Mouse (Mus musculus) midbrain, embryonic 13.5 days (tissue): ENCODE results near the gene Helz. TPM values are rescaled to one million over a fixed set of nuclear protein-coding genes. Genes with fewer than 3 reads are reported as not detected.

Experiments
- ATAC-seq: fragments of 200-750 bp; cut with Nextera tagmentation; 2 replicates; pipeline ENCODE4 v1.8.0; 2017; ENCODE audit warnings: mild to moderate bottlenecking, moderate TSS enrichment, moderate library complexity
- H3K27ac ChIP-seq: fragments of 300-500 bp; sonication (generic); 2 replicates; pipeline ENCODE4 v1.5.1; 2015; ENCODE audit warnings: inconsistent platforms, mild to moderate bottlenecking, moderate library complexity
- H3K27me3 ChIP-seq: fragments of 300-500 bp; sonication (generic); 2 replicates; pipeline ENCODE4 v1.6.1; 2015; ENCODE audit warnings: mild to moderate bottlenecking, inconsistent platforms
- H3K36me3 ChIP-seq: fragments of 300-500 bp; sonication (generic); 2 replicates; pipeline ENCODE4 v1.6.1; 2015; ENCODE audit warnings: mild to moderate bottlenecking, inconsistent platforms
- H3K4me1 ChIP-seq: fragments of 300-500 bp; sonication (generic); replicated peaks from 2 replicates; pipeline ENCODE4 v1.6.1; 2015; ENCODE audit warnings: inconsistent platforms
- H3K4me2 ChIP-seq: fragments of 300-500 bp; sonication (generic); replicated peaks from 2 replicates; pipeline ENCODE4 v1.6.1; 2015; ENCODE audit warnings: moderate library complexity, mild to moderate bottlenecking, inconsistent platforms
- H3K4me3 ChIP-seq: fragments of 300-500 bp; sonication (generic); replicated peaks from 2 replicates; pipeline ENCODE4 v1.5.1; 2015; ENCODE audit warnings: mild to moderate bottlenecking, inconsistent platforms
- H3K9ac ChIP-seq: fragments of 300-500 bp; sonication (generic); replicated peaks from 2 replicates; pipeline ENCODE4 v1.6.1; 2015; ENCODE audit warnings: mild to moderate bottlenecking, inconsistent platforms
- H3K9me3 ChIP-seq: fragments of 300-500 bp; sonication (generic); 2 replicates; pipeline ENCODE4 v1.6.1; 2016; ENCODE audit warnings: mild to moderate bottlenecking, inconsistent platforms
- WGBS: fragments of 180-500 bp; shearing (Covaris S2); methylation state at CpG from one replicate; pipeline ENCODE4 v1.1.7; 2015; 5-methylcytosine and 5-hydroxymethylcytosine counted together
- polyA plus RNA-seq: library from polyadenylated mRNA; unstranded; fragments of >200 nt; fragmentation: Nextera tagmentation; extraction: Ambion mirVana; gene quantifications from 2 replicates; pipeline ENCODE4 v1.2.1, GENCODE M21; 2015

The Helz gene
- polyA plus RNA-seq, 1 experiment from 2014 or later: 18.4 TPM

DNA sequence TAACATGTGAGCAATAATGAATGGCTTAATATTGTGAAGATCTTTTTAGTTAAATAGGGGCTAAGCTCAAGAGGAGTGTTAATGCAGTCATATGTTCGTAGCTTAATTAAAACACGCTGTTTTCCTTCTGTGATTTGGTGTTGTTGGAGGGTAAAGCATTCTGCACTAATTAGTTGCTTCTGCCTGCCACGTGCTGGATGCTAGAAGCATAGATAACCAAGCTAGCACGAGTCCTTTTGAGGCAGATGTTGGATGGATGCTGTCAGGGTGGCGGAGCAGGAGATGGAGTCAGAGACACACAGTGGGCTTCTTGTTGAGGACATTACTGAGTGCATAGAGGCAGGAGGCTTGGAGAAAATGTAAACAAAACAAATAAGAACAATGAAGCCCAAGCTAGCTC, 109.4 kb downstream of the Helz start:
- H3K27ac ChIP-seq: no peak overlapping the region
- H3K36me3 ChIP-seq: peaks cover 44% of the 10 kb centered on the region
- H3K27me3 ChIP-seq: no peaks in the 10 kb centered on the region
- WGBS: 85% methylated on average over 5 of the region's 5 CpGs
- no peak overlapping the region for H3K4me3 ChIP-seq
- ATAC-seq: no peak
- no peaks in the 10 kb centered on the region for H3K4me1 ChIP-seq
- no peaks in the 10 kb centered on the region for H3K9me3 ChIP-seq
- no peak overlapping the region for H3K4me2 ChIP-seq
- H3K9ac ChIP-seq: no peak overlapping the region

DNA sequence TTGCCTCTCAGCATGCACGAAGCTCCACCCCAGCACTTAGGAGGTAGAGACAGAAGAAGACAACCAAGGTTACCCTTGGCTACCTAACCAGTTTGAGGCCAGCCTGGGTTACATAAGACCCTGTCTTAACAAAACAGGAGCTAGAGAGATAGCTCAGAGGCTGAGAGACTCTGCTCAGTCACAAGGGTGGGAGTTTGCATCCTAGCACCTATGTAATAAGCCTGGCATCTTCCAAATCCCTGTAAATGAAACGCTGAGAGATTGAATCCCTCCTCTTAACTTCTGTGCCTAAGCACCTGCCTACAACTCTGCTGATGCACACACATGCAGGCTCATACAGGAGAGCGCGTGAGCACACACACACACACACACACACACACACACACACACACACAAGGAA, 112.7 kb downstream of the Helz start:
- Histone ChIP-seq H3K4me3 (no peak overlapping the region), H3K27me3 (no peaks in the 10 kb centered on the region), H3K36me3 (peaks cover 61% of the 10 kb centered on the region), H3K4me1 (no peaks in the 10 kb centered on the region), H3K9me3 (no peaks in the 10 kb centered on the region), H3K9ac (no peak overlapping the region), H3K4me2 (no peak overlapping the region), H3K27ac (no peak overlapping the region)
- 94% methylated on average over 4 of the region's 4 CpGs for WGBS
- ATAC-seq: no peak

DNA sequence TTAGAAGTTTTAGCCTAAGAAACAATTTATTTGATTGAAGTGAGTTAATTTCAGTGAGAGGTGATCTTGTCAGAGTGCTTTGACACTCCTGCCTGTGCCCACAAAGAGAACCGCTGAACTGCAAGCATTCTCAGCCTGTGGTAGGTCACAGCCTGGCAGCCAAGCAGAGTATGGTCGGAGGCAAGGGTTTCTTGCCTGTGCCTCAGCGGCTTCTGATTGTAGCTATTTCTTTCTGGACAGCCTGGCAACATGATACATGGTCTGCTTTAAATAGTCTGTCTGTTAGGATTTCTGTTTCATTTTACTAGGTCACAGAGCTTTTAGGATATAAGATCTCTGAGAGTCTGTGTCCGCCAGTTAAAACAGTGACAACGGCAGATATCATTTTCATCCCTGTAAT, 114.9 kb downstream of the Helz start:
- Histone ChIP-seq H3K4me2 (no peak overlapping the region), H3K36me3 (peaks cover 70% of the 10 kb centered on the region), H3K4me3 (no peak overlapping the region), H3K4me1 (no peaks in the 10 kb centered on the region), H3K27me3 (no peaks in the 10 kb centered on the region), H3K9me3 (no peaks in the 10 kb centered on the region), H3K9ac (no peak overlapping the region), H3K27ac (no peak overlapping the region)
- WGBS: 81% methylated on average over 5 of the region's 5 CpGs
- ATAC-seq: no peak

DNA sequence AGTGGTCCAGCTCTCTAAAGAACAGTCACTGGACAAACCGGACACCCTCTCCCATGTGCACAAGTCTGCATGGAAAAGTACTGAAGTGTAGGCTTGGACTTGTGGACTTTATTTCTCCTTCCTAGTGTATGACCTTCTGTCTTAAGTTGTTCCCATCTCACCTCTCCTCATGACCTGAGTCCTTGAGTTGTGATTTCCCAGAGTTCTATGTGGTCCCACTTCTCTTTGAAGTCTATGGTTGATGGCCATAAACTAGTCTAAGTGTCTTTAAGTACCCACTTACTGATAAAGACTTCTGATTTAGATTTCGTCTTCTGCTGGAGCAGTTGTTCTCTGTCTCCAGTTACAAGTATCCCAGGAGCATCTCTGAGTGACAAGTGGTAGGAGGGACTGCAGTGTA, 119.8 kb downstream of the Helz start:
- H3K9ac ChIP-seq: no peak overlapping the region
- H3K27ac ChIP-seq: no peak overlapping the region
- WGBS: 80% methylated on average over 2 of the region's 2 CpGs
- no peak overlapping the region for H3K4me2 ChIP-seq
- no peak for ATAC-seq
- H3K9me3 ChIP-seq: no peaks in the 10 kb centered on the region
- H3K4me3 ChIP-seq: no peak overlapping the region
- peaks cover 82% of the 10 kb centered on the region for H3K36me3 ChIP-seq
- no peaks in the 10 kb centered on the region for H3K27me3 ChIP-seq
- no peaks in the 10 kb centered on the region for H3K4me1 ChIP-seq

DNA sequence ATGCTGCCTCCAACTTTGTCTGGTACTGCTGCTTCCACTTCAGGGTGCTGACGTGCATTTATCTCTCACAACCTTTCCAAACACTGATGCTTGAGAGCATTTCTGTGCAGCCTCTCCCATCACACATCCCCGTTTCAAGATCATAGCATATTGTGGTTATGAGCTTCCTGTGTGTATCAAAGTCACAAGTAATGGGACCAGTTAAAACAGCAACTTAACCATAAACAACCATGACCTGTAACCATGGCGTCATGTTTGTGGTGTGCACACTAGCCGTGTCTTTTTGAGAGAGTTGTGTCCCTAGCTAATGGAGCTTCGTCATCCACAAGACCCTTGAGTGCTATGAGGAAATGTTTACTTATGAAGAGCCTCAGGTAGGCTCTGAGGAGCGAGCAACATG, 120.5 kb downstream of the Helz start:
- WGBS: 95% methylated on average over 6 of the region's 6 CpGs
- H3K9me3 ChIP-seq: no peaks in the 10 kb centered on the region
- ATAC-seq: no peak
- H3K4me3 ChIP-seq: no peak overlapping the region
- no peaks in the 10 kb centered on the region for H3K4me1 ChIP-seq
- H3K4me2 ChIP-seq: no peak overlapping the region
- H3K27me3 ChIP-seq: no peaks in the 10 kb centered on the region
- peaks cover 82% of the 10 kb centered on the region for H3K36me3 ChIP-seq
- no peak overlapping the region for H3K9ac ChIP-seq
- H3K27ac ChIP-seq: no peak overlapping the region

DNA sequence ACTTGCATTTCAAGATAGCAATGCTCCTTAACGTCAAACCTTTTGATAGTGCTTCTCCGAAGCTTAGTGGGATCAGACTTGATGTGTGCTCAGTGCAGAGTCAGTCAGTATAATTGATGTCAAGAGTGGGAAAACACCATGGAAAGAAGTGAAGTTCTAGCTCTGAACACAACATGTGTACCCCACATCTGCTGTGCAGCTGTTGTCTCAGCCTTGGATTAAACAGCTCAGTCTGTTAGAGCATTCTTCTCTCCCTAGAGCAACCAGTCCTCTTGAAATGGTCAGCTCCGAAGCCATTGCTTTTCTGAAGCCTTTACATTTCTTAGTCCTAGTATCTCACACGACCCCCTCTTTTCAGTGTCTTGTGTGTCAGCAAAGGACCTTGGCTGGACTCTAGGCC, 121.2 kb downstream of the Helz start:
- 86% methylated on average over 4 of the region's 4 CpGs for WGBS
- Histone ChIP-seq H3K4me2 (no peak overlapping the region), H3K4me1 (no peaks in the 10 kb centered on the region), H3K9me3 (no peaks in the 10 kb centered on the region), H3K27ac (no peak overlapping the region), H3K4me3 (no peak overlapping the region), H3K9ac (no peak overlapping the region), H3K27me3 (no peaks in the 10 kb centered on the region), H3K36me3 (peaks cover 82% of the 10 kb centered on the region)
- ATAC-seq: no peak

DNA sequence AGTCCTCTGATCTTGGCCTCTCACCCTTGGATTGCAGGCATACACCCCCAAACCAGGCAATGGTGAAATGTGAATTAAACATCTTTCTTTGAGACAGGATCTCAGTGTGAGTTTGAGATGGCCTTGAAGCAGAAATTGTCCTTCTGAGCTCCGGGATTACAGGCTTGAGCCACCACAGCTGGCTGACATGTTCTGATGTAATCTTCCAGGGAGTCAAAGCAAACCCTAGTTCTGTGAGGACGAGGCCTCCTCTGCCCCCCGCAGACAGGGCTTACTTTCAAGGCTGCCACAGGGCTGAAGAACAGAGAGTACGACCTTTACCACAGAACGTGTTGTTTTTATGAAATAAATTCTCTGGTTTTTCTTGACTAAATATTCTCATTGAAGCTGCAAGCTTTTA, 126.3 kb downstream of the Helz start:
- Histone ChIP-seq H3K9ac (no peak overlapping the region), H3K9me3 (no peaks in the 10 kb centered on the region), H3K27ac (no peak overlapping the region), H3K4me1 (peaks cover 16% of the 10 kb centered on the region), H3K27me3 (no peaks in the 10 kb centered on the region), H3K36me3 (peaks cover 53% of the 10 kb centered on the region), H3K4me3 (no peak overlapping the region), H3K4me2 (no peak overlapping the region)
- no peak for ATAC-seq
- 77% methylated on average over 5 of the region's 5 CpGs for WGBS

DNA sequence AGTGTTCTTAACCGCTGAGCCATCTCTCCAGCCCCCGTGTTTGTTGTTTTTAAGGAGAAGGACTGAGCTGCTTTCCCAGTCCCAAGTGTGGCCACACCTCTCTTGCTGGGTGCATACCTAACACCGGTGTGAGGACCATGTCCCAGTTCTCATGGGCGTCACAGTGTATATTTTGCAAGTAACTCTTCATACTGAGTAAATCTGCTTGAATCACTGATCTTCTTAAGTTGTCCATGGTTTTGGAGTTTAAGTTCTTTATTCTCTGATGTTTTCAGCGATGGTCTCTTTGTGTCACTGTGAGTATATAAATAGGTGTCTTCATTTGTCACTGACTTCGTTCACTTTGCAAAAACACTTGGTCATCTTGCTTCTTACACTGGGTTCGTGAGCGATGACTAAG, 126.9 kb downstream of the Helz start:
- Histone ChIP-seq H3K27me3 (no peaks in the 10 kb centered on the region), H3K9ac (no peak overlapping the region), H3K4me3 (no peak overlapping the region), H3K4me2 (no peak overlapping the region), H3K36me3 (peaks cover 49% of the 10 kb centered on the region), H3K9me3 (no peaks in the 10 kb centered on the region), H3K27ac (no peak overlapping the region), H3K4me1 (peaks cover 16% of the 10 kb centered on the region)
- 92% methylated on average over 8 of the region's 8 CpGs for WGBS
- no peak for ATAC-seq

DNA sequence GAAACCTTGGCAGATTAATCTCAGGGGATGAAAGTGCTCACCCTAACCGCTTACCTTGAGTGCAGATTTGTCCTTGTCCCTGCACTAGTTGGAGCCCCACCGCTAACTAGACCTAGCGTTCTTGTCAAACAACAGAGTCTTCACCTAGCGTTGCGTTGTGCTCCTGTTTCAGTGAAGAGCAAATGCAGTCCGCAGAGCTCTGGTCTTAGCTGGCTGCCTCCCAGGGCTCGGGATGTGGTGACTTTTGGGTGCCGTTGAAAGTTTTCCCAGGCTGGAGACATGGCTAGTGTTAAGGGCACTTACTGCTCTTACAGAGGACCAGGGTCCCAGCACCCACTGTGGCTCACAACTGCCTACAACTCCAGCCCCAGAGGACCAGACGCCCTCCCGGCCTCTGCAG, 127.5 kb downstream of the Helz start:
- H3K27ac ChIP-seq: no peak overlapping the region
- no peak overlapping the region for H3K4me2 ChIP-seq
- ATAC-seq: no peak
- no peak overlapping the region for H3K9ac ChIP-seq
- no peaks in the 10 kb centered on the region for H3K9me3 ChIP-seq
- peaks cover 16% of the 10 kb centered on the region for H3K4me1 ChIP-seq
- H3K36me3 ChIP-seq: peaks cover 43% of the 10 kb centered on the region
- no peaks in the 10 kb centered on the region for H3K27me3 ChIP-seq
- 83% methylated on average over 10 of the region's 10 CpGs for WGBS
- no peak overlapping the region for H3K4me3 ChIP-seq

DNA sequence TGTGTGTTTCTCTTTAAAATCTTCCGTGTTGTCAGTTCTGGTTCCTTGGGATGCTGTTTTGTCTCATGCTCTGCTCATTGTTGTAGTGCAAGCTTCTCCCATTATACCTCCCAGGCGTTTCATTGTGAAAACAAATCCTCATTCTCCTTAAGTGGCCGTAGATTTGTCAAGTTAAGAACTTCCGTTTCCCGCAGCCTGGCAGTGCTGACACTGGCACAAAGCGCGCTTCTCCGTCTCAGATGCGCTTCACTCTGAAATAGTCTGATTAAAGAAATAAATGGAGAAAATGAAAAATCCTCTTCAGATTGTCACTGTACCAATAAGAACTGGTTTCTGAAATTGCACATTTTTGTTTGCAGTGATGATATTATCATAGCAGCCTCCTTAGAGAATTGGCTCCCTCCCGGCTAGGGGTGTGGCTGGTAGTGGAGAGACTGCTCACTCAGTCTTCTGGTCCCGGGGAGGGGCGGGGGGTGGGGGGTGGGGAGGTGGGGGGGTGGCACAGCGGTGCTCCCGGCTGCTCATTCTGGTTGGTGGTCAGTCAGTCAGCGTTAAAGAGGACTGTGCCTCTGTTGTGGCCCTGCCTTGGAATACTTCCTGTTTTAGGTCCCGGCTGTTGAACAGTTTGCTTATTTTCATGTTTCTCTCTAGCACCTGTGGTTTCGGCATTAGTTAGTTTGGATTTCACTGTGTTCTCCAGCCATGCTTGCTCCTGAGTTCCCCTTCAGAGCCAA, 128.6 kb downstream of the Helz start:
- no peak overlapping the region for H3K4me3 ChIP-seq
- no peaks in the 10 kb centered on the region for H3K27me3 ChIP-seq
- peaks cover 21% of the 10 kb centered on the region for H3K4me1 ChIP-seq
- WGBS: 35% methylated on average over 16 of the region's 17 CpGs
- peaks cover 32% of the 10 kb centered on the region for H3K36me3 ChIP-seq
- no peaks in the 10 kb centered on the region for H3K9me3 ChIP-seq
- no peak overlapping the region for H3K9ac ChIP-seq
- peak overlapping the region; percentile 27 for H3K27ac ChIP-seq
- H3K4me2 ChIP-seq: peak overlapping the region; percentile 35
- peak; percentile 40; the same call in 1 of the 2 replicates for ATAC-seq

DNA sequence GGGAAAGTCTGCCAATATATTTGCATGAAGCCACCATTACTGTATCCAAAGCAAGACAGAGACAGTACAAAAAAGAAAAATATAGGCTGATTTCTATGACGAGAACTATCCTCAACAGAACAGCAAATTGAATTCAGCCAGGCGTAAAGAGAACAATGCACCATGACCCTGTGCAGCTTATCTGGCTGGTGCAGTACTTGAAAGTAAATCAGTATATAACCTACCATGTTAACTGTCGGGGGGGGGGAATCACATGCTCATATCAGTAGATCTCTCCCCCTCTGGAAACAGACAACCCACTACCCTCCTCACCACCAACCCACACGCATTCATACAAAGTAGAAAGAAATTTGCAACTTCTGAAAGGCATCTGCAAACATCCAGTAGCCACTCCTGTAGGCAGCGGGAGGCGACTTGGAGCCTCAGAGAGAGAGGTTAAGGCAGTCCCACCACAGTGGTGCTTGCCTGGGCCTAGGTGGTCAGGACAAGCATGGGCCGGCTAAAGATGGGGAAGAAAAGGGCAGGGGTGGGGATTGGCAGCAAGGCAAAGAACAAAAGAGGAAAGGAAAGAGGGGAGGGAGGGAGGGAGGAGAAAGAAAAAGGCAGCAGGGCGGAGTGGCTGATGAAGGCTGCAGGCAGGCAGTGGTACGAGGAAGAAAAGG, 135.1 kb downstream of the Helz start:
- no peak overlapping the region for H3K4me3 ChIP-seq
- peak; percentile 75 for ATAC-seq
- 0 out of 2 replicates have a peak overlapping the region, but pooled peaks have one; percentile 2 for H3K9ac ChIP-seq
- H3K27ac ChIP-seq: peak overlapping the region; percentile 74
- H3K4me1 ChIP-seq: peaks cover 35% of the 10 kb centered on the region
- H3K27me3 ChIP-seq: no peaks in the 10 kb centered on the region
- peaks cover 18% of the 10 kb centered on the region for H3K36me3 ChIP-seq
- WGBS: 22% methylated on average over 9 of the region's 9 CpGs
- H3K9me3 ChIP-seq: no peaks in the 10 kb centered on the region
- 0 out of 2 replicates have a peak overlapping the region, but pooled peaks have one; percentile 2 for H3K4me2 ChIP-seq

DNA sequence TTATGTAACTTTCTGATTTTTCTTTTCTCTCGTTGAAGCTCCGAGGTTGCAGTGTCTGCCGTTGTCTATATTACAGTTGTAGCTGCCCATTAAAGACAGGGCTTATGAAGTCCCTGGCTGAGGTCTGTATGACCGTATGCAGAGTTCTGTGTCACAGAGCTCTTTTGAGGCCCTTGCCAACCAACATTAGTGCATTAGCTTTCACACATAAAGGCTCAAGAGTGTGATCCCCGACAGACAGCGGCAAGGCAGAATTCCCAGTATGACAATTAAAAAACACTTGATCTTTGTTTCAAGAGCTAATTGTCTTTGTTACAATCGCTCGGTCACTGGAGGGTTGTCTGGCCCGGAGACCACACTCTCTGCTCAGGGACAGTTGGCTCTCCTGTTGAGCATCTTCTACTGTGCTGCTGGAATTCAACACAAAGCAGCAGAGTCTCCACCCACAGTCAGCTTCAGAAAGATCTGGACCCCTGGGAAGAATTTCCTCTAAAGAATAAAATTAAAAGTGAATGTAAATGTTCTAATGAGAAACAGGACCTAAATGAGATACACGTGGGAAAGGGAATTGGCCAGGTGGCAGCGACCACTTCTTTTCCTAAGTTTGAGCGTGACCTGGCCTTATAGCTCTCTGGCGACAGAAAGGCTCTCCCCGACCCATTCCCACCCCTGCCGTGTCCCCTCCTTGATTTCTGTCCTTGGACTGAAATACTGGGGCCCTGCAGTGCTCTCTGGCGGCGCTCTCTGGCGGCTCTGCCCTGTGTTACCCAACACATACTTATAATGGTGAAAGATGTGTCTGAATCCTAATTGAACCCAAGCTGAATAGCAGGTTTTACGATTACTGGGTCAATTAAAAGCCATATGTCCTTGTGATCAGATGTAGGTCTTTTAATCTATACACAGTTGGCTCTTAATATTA, 136.1 kb downstream of the Helz start:
- 51% methylated on average over 19 of the region's 19 CpGs for WGBS
- 0 out of 2 replicates have a peak, but pooled peaks have one; percentile 69 for ATAC-seq

More for the DNA sequence above, 136.1 kb downstream of the Helz start:
- Histone ChIP-seq H3K36me3 (peaks cover 23% of the 10 kb centered on the region), H3K27ac (peak overlapping the region; percentile 74), H3K27me3 (no peaks in the 10 kb centered on the region), H3K4me2 (0 out of 2 replicates have a peak overlapping the region, but pooled peaks have one; percentile 2), H3K4me3 (no peak overlapping the region), H3K9ac (no peak overlapping the region), H3K4me1 (peaks cover 35% of the 10 kb centered on the region), H3K9me3 (no peaks in the 10 kb centered on the region)
